Comparison of ENCODE assay signal across 26 mouse cellular contexts in genomic region chr15:92903821-92904220, GRCm38 (mm10).
DNase-seq lines count a peak whose midpoint lies in the region; ATAC-seq lines count a peak whose summit lies in the region.
"Had no signal": no experiment of that assay in that cellular context is flagged by ENCODE, and none has a peak within 500 bp of the region (broad histone marks: within the 10 kb centered on the region; RNA-seq: fewer than 3 reads in every experiment).

No protein-coding gene starts in this region.

- no peaks in the 10 kb centered on the region for H3K9me3 ChIP-seq in midbrain, embryonic 14.5 days (ENCODE audit: control insufficient read depth, low read length)
- no peaks in the 10 kb centered on the region for H3K9me3 ChIP-seq in midbrain, embryonic 11.5 days (ENCODE audit: control insufficient read depth, low read length)
- H3K9me3 ChIP-seq: embryonic facial prominence, embryonic 12.5 days; forebrain, embryonic 12.5 days; forebrain, embryonic 15.5 days; heart, embryonic 12.5 days; heart, embryonic 15.5 days; hindbrain, embryonic 10.5 days; hindbrain, embryonic 13.5 days had no signal

- H3K9ac ChIP-seq in midbrain, embryonic 14.5 days (replicated peaks; ENCODE audit: low read length), result no peak overlapping the region
- H3K9ac ChIP-seq in midbrain, embryonic 11.5 days (ENCODE audit: low read length), result no peak overlapping the region
- H3K9ac ChIP-seq: embryonic facial prominence, embryonic 12.5 days; forebrain, embryonic 12.5 days; forebrain, embryonic 15.5 days; heart, embryonic 12.5 days; heart, embryonic 15.5 days; hindbrain, embryonic 13.5 days had no signal

- 50% methylated on average over 8 of the region's 8 CpGs for WGBS in midbrain, embryonic 14.5 days
- 66% methylated on average over 8 of the region's 8 CpGs for WGBS in midbrain, embryonic 11.5 days

- no peak for ATAC-seq in midbrain, embryonic 14.5 days (ENCODE audit: low FRiP score, low TSS enrichment)
- ATAC-seq in midbrain, embryonic 11.5 days (ENCODE audit: low FRiP score), result no peak
- ATAC-seq: CD4-positive, CD25-positive, alpha-beta regulatory T cell, adult 4 months; forebrain, embryonic 15.5 days; intestine, postnatal 0 days had no signal

- peak; percentile 46 for DNase-seq in midbrain, embryonic 14.5 days
- no peak for DNase-seq in midbrain, embryonic 11.5 days (ENCODE audit: low spot score, missing footprints)
- DNase-seq in right cerebral cortex, postnatal 25 days, result peak; percentile 3
- DNase-seq in right cerebral cortex, adult 18-20 months, result no peak
- DNase-seq in brain, adult 2 months (ENCODE audit: low read depth, low spot score), result peak; percentile 55
- no peak for DNase-seq in cerebellum, adult 11-12 months
- DNase-seq in kidney, postnatal 36 days, result no peak
- DNase-seq: adrenal gland, postnatal 10 days; adrenal gland, postnatal 36 days; cerebellum, adult 18-20 months; cerebellum, adult 9-10 months; cerebellum, postnatal 14 days; gastrocnemius, postnatal 36 days; heart, adult 2 months; heart, postnatal 10 days; heart, postnatal 36 days had no signal

- H3K4me1 ChIP-seq in midbrain, embryonic 14.5 days (ENCODE audit: control insufficient read depth, insufficient read depth, low read length), result no peaks in the 10 kb centered on the region
- no peaks in the 10 kb centered on the region for H3K4me1 ChIP-seq in midbrain, embryonic 11.5 days (ENCODE audit: control insufficient read depth, insufficient read depth, low read length)
- H3K4me1 ChIP-seq: embryonic facial prominence, embryonic 12.5 days; forebrain, embryonic 12.5 days; forebrain, embryonic 15.5 days; heart, embryonic 12.5 days; heart, embryonic 15.5 days; hindbrain, embryonic 10.5 days; hindbrain, embryonic 13.5 days had no signal

- no peaks in the 10 kb centered on the region for H3K27me3 ChIP-seq in midbrain, embryonic 14.5 days (ENCODE audit: control insufficient read depth, insufficient read depth, low read length)
- H3K27me3 ChIP-seq in midbrain, embryonic 11.5 days (ENCODE audit: control insufficient read depth, insufficient read depth, low read length), result no peaks in the 10 kb centered on the region
- H3K27me3 ChIP-seq: embryonic facial prominence, embryonic 12.5 days; forebrain, embryonic 12.5 days; forebrain, embryonic 15.5 days; heart, embryonic 12.5 days; heart, embryonic 15.5 days; hindbrain, embryonic 13.5 days had no signal

- no peaks in the 10 kb centered on the region for H3K36me3 ChIP-seq in midbrain, embryonic 14.5 days (ENCODE audit: control insufficient read depth, insufficient read depth, low read length)
- H3K36me3 ChIP-seq in midbrain, embryonic 11.5 days (ENCODE audit: control insufficient read depth, insufficient read depth, low read length), result no peaks in the 10 kb centered on the region
- H3K36me3 ChIP-seq: embryonic facial prominence, embryonic 12.5 days; forebrain, embryonic 12.5 days; forebrain, embryonic 15.5 days; heart, embryonic 12.5 days; heart, embryonic 15.5 days; hindbrain, embryonic 10.5 days; hindbrain, embryonic 13.5 days had no signal

- no peak overlapping the region for H3K27ac ChIP-seq in midbrain, embryonic 14.5 days (replicated peaks; ENCODE audit: low read depth, low read length)
- H3K27ac ChIP-seq in midbrain, embryonic 11.5 days (ENCODE audit: low read depth, low read length), result no peak overlapping the region
- H3K27ac ChIP-seq: embryonic facial prominence, embryonic 12.5 days; forebrain, embryonic 12.5 days; forebrain, embryonic 15.5 days; heart, adult 2 months; heart, embryonic 15.5 days; hindbrain, embryonic 10.5 days; hindbrain, embryonic 13.5 days had no signal

- H3K4me2 ChIP-seq in midbrain, embryonic 14.5 days (ENCODE audit: low read length), result no peak overlapping the region
- no peak overlapping the region for H3K4me2 ChIP-seq in midbrain, embryonic 11.5 days
- H3K4me2 ChIP-seq: embryonic facial prominence, embryonic 12.5 days; forebrain, embryonic 12.5 days; forebrain, embryonic 15.5 days; heart, embryonic 12.5 days; heart, embryonic 15.5 days; hindbrain, embryonic 13.5 days had no signal

- H3K4me3 ChIP-seq in midbrain, embryonic 14.5 days (replicated peaks; ENCODE audit: low read depth, low read length), result no peak overlapping the region
- no peak overlapping the region for H3K4me3 ChIP-seq in midbrain, embryonic 11.5 days (ENCODE audit: low read depth, low read length)
- H3K4me3 ChIP-seq: embryonic facial prominence, embryonic 12.5 days; erythroblast, embryonic 14.5 days; forebrain, embryonic 12.5 days; forebrain, embryonic 15.5 days; heart, adult 2 months; heart, embryonic 12.5 days; heart, embryonic 15.5 days; hindbrain, embryonic 10.5 days; hindbrain, embryonic 13.5 days had no signal

Comparison
In these comparisons a context has a peak if more than half of its experiments do, and no peak if none do; other contexts are left out.
1. DNase-seq: peak in midbrain, embryonic 14.5 days (single experiment), right cerebral cortex, postnatal 25 days (single experiment) and brain, adult 2 months (single experiment); none in midbrain, embryonic 11.5 days (single experiment), right cerebral cortex, adult 18-20 months (single experiment), cerebellum, adult 11-12 months (single experiment) and kidney, postnatal 36 days (0 of 2).